Mouse (Mus musculus) liver, adult 2 months (tissue): ENCODE measurements at regions not wholly inside any gene's neighbourhood (a gene's known extent, or its start where the extent isn't known, plus 50 kb on each side); places are given as distances from the start of the nearest gene placed in this dataset.
"Not testable (repeated sequence)": the region's sequence is repeated elsewhere in the genome, so short reads cannot be mapped to it uniquely, and the experiment has no call there.

Experiments used
- DNase-seq: peaks from one replicate; pipeline ENCODE4 v3.0.0-alpha.2; 2011; ENCODE audit warnings: low read depth, low spot score; ENCODE audit errors: extremely low read depth
- H3K27ac ChIP-seq: fragments of 200-500 bp; replicated peaks from 2 replicates; pipeline ENCODE4 v1.5.1; 2012; ENCODE audit warnings: low read depth, mild to moderate bottlenecking, control low read depth, inconsistent platforms, low read length; ENCODE audit not compliant: insufficient read depth
- H3K27me3 ChIP-seq: fragments of 200-500 bp; 2 replicates; pipeline ENCODE4 v1.6.1; 2012; ENCODE audit warnings: mild to moderate bottlenecking, moderate library complexity, low read length, inconsistent platforms; ENCODE audit not compliant: control insufficient read depth, insufficient read depth
- H3K36me3 ChIP-seq: fragments of 200-500 bp; 2 replicates; pipeline ENCODE4 v1.6.1; 2012; ENCODE audit warnings: low read length, inconsistent platforms; ENCODE audit not compliant: control insufficient read depth, insufficient read depth
- H3K4me1 ChIP-seq: fragments of 200-500 bp; 2 replicates; pipeline ENCODE4 v1.6.1; 2011; ENCODE audit warnings: low read length; ENCODE audit not compliant: control insufficient read depth, insufficient read depth
- H3K4me3 ChIP-seq: fragments of 200-500 bp; 2 replicates; pipeline ENCODE4 v1.5.1; 2011; ENCODE audit warnings: low read depth, mild to moderate bottlenecking, control low read depth, low read length, moderate library complexity; ENCODE audit not compliant: insufficient read depth
- H3K79me2 ChIP-seq: fragments of 200-500 bp; 2 replicates; pipeline ENCODE4 v1.6.1; 2012; ENCODE audit warnings: inconsistent platforms, mild to moderate bottlenecking, low read length, moderate library complexity; ENCODE audit not compliant: control insufficient read depth, insufficient read depth
- H3K9ac ChIP-seq: fragments of 200-500 bp; 2 replicates; pipeline ENCODE4 v1.6.1; 2012; ENCODE audit warnings: low read depth, mild to moderate bottlenecking, control low read depth, inconsistent platforms, low read length
- CTCF ChIP-seq: fragments of 200-500 bp; IDR thresholded peaks from 2 replicates; pipeline ENCODE4 v1.5.1; 2011; ENCODE audit warnings: low read depth, low read length, control low read depth
- POLR2A ChIP-seq: fragments of 200-500 bp; IDR thresholded peaks from 2 replicates; pipeline ENCODE4 v1.6.1; 2011; ENCODE audit warnings: low read length, control low read depth; ENCODE audit not compliant: insufficient read depth; ENCODE audit errors: extremely low read depth
- WGBS: fragments of 180-500 bp; shearing (Covaris S2); methylation state at CpG from one replicate; pipeline ENCODE4 v1.1.7; 2018; 5-methylcytosine and 5-hydroxymethylcytosine counted together

GRCm38 (mm10) chr7:116728379-116728778, 224.2 kb downstream of the Nucb2 start:
- Histone ChIP-seq H3K27me3 (no peaks in the 10 kb centered on the region), H3K36me3 (no peaks in the 10 kb centered on the region), H3K9ac (no peak overlapping the region), H3K27ac (no peak overlapping the region), H3K79me2 (no peaks in the 10 kb centered on the region), H3K4me3 (no peak overlapping the region), H3K4me1 (no peaks in the 10 kb centered on the region)
- no peak for DNase-seq
- 59% methylated on average over 2 of the region's 2 CpGs for WGBS
- TF ChIP-seq CTCF, result no peak
- TF ChIP-seq POLR2A, result no peak

GRCm38 (mm10) chr7:116729795-116730194, 225.6 kb downstream of the Nucb2 start:
- TF ChIP-seq POLR2A (no peak), CTCF (no peak)
- Histone ChIP-seq H3K4me3 (no peak overlapping the region), H3K9ac (no peak overlapping the region), H3K27ac (no peak overlapping the region), H3K27me3 (no peaks in the 10 kb centered on the region), H3K4me1 (no peaks in the 10 kb centered on the region), H3K79me2 (no peaks in the 10 kb centered on the region), H3K36me3 (no peaks in the 10 kb centered on the region)
- WGBS, result 81% methylated on average over 4 of the region's 4 CpGs
- DNase-seq, result no peak

- H3K27ac ChIP-seq, result no peak overlapping the region
- no peak overlapping the region for H3K9ac ChIP-seq
- no peak overlapping the region for H3K4me3 ChIP-seq
- H3K27me3 ChIP-seq, result no peaks in the 10 kb centered on the region
- DNase-seq, result no peak
- no peaks in the 10 kb centered on the region for H3K4me1 ChIP-seq
- no peaks in the 10 kb centered on the region for H3K79me2 ChIP-seq
- TF ChIP-seq CTCF (no peak), POLR2A (no peak)
- 76% methylated on average over 3 of the region's 3 CpGs for WGBS
- H3K36me3 ChIP-seq, result no peaks in the 10 kb centered on the region
Observed at GRCm38 (mm10) chr7:116735676-116736075, 231.5 kb downstream of the Nucb2 start.

- H3K27ac ChIP-seq, result no peak overlapping the region
- H3K79me2 ChIP-seq, result no peaks in the 10 kb centered on the region
- no peak overlapping the region for H3K4me3 ChIP-seq
- H3K27me3 ChIP-seq, result no peaks in the 10 kb centered on the region
- no peaks in the 10 kb centered on the region for H3K36me3 ChIP-seq
- H3K9ac ChIP-seq, result no peak overlapping the region
- 73% methylated on average over 4 of the region's 4 CpGs for WGBS
- DNase-seq, result no peak
- TF ChIP-seq CTCF, result no peak
- no peak for TF ChIP-seq POLR2A
- no peaks in the 10 kb centered on the region for H3K4me1 ChIP-seq
Observed at GRCm38 (mm10) chr7:116736333-116736732, 232.2 kb downstream of the Nucb2 start.

- Histone ChIP-seq H3K9ac (no peak overlapping the region), H3K27ac (no peak overlapping the region), H3K4me3 (no peak overlapping the region), H3K27me3 (no peaks in the 10 kb centered on the region), H3K36me3 (no peaks in the 10 kb centered on the region), H3K4me1 (no peaks in the 10 kb centered on the region), H3K79me2 (no peaks in the 10 kb centered on the region)
- TF ChIP-seq CTCF, result no peak
- TF ChIP-seq POLR2A, result no peak
- 92% methylated on average over 4 of the region's 4 CpGs for WGBS
- DNase-seq, result no peak
Observed at GRCm38 (mm10) chr7:116738009-116738408, 233.8 kb downstream of the Nucb2 start.

GRCm38 (mm10) chr7:116754556-116754955, 250.4 kb downstream of the Nucb2 start:
- H3K36me3 ChIP-seq, result no peaks in the 10 kb centered on the region
- no peak overlapping the region for H3K9ac ChIP-seq
- H3K27me3 ChIP-seq, result no peaks in the 10 kb centered on the region
- no peak for DNase-seq
- H3K27ac ChIP-seq, result no peak overlapping the region
- H3K4me3 ChIP-seq, result no peak overlapping the region
- no peaks in the 10 kb centered on the region for H3K79me2 ChIP-seq
- no peaks in the 10 kb centered on the region for H3K4me1 ChIP-seq
- TF ChIP-seq POLR2A (no peak), CTCF (no peak)

- not testable (repeated sequence) for H3K4me3 ChIP-seq, H3K9ac ChIP-seq, H3K79me2 ChIP-seq, H3K27me3 ChIP-seq, H3K36me3 ChIP-seq, H3K4me1 ChIP-seq, H3K27ac ChIP-seq, DNase-seq
- 87% methylated on average over 19 of the region's 19 CpGs for WGBS
Observed at GRCm38 (mm10) chr7:116792181-116792580, 288.0 kb downstream of the Nucb2 start.
